Mouse (Mus musculus): ENCODE measurements at regions not wholly inside any gene's neighbourhood (a gene's known extent, or its start where the extent isn't known, plus 50 kb on each side); places are given as distances from the start of the nearest gene placed in this dataset.

- peaks cover 9% of the 10 kb centered on the region; the same call in 1 of the 2 replicates for H3K4me1 ChIP-seq (replicated peaks)
- no peak for ATAC-seq (ENCODE audit: low FRiP score)
- WGBS, result 94% methylated on average over 6 of the region's 6 CpGs
- H3K4me3 ChIP-seq, result no peak overlapping the region
- no peaks in the 10 kb centered on the region for H3K27me3 ChIP-seq
- H3K4me2 ChIP-seq, result no peak overlapping the region
- H3K9ac ChIP-seq, result no peak overlapping the region
- H3K27ac ChIP-seq, result no peak overlapping the region
- H3K36me3 ChIP-seq, result no peaks in the 10 kb centered on the region
- no peaks in the 10 kb centered on the region for H3K9me3 ChIP-seq
Measured at GRCm38 (mm10) chr15:97449001-97449400, 201.9 kb upstream of the Amigo2 start.

GRCm38 (mm10) chr15:97448243-97448880, 201.3 kb upstream of the Amigo2 start:
- Histone ChIP-seq H3K4me1 (replicated peaks) (peaks cover 9% of the 10 kb centered on the region; the same call in 1 of the 2 replicates), H3K36me3 (no peaks in the 10 kb centered on the region), H3K27ac (no peak overlapping the region), H3K9ac (no peak overlapping the region), H3K9me3 (no peaks in the 10 kb centered on the region), H3K27me3 (no peaks in the 10 kb centered on the region), H3K4me2 (no peak overlapping the region), H3K4me3 (no peak overlapping the region)
- 78% methylated on average over 5 of the region's 5 CpGs for WGBS
- no peak for ATAC-seq (ENCODE audit: low FRiP score)

GRCm38 (mm10) chr15:97446181-97446580, 199.1 kb upstream of the Amigo2 start:
- no peak for ATAC-seq (ENCODE audit: low FRiP score)
- no peak overlapping the region for H3K4me2 ChIP-seq
- H3K4me3 ChIP-seq, result no peak overlapping the region
- H3K9me3 ChIP-seq, result no peaks in the 10 kb centered on the region
- H3K4me1 ChIP-seq (replicated peaks), result peaks cover 9% of the 10 kb centered on the region; the same call in 1 of the 2 replicates
- H3K27me3 ChIP-seq, result no peaks in the 10 kb centered on the region
- no peaks in the 10 kb centered on the region for H3K36me3 ChIP-seq
- H3K9ac ChIP-seq, result no peak overlapping the region
- 46% methylated on average over 9 of the region's 9 CpGs for WGBS
- H3K27ac ChIP-seq, result peak overlapping the region; percentile 65

- Histone ChIP-seq H3K36me3 (no peaks in the 10 kb centered on the region), H3K9ac (no peak overlapping the region), H3K9me3 (no peaks in the 10 kb centered on the region), H3K4me3 (no peak overlapping the region), H3K4me2 (no peak overlapping the region), H3K27ac (no peak overlapping the region), H3K4me1 (replicated peaks) (no peaks in the 10 kb centered on the region), H3K27me3 (no peaks in the 10 kb centered on the region)
- no peak for ATAC-seq (ENCODE audit: low FRiP score)
- 88% methylated on average over 5 of the region's 5 CpGs for WGBS
Measured at GRCm38 (mm10) chr15:97438235-97438760, 191.2 kb upstream of the Amigo2 start.

Data from hindbrain, embryonic 13.5 days (tissue).